Mouse (Mus musculus) small intestine, adult 2 months (tissue): Measurements from ENCODE around the gene Tunar. TPM values are rescaled to one million over a fixed set of nuclear protein-coding genes. Genes with fewer than 3 reads are reported as not detected.

Experiments used
- H3K27ac ChIP-seq: fragments of 200-500 bp; 2 replicates; pipeline ENCODE4 v1.5.1; 2012; ENCODE audit warnings: low read depth, low read length, control low read depth, inconsistent platforms; ENCODE audit not compliant: insufficient read depth
- H3K27me3 ChIP-seq: fragments of 200-500 bp; 2 replicates; pipeline ENCODE4 v1.6.1; 2012; ENCODE audit warnings: mild to moderate bottlenecking, moderate library complexity, low read length, inconsistent platforms; ENCODE audit not compliant: control insufficient read depth, insufficient read depth
- H3K36me3 ChIP-seq: fragments of 200-500 bp; 2 replicates; pipeline ENCODE4 v1.6.1; 2012; ENCODE audit warnings: mild to moderate bottlenecking, low read length, control low read depth, inconsistent platforms; ENCODE audit not compliant: control insufficient read depth, insufficient read depth
- H3K4me1 ChIP-seq: fragments of 200-500 bp; 2 replicates; pipeline ENCODE4 v1.6.1; 2012; ENCODE audit warnings: low read length, inconsistent platforms, mixed read lengths; ENCODE audit not compliant: control insufficient read depth, insufficient read depth, insufficient read length
- H3K4me3 ChIP-seq: fragments of 200-500 bp; 2 replicates; pipeline ENCODE4 v1.5.1; 2012; ENCODE audit warnings: low read depth, mild to moderate bottlenecking, control low read depth, inconsistent platforms, low read length, moderate library complexity
- CTCF ChIP-seq: fragments of 200-500 bp; IDR thresholded peaks from 2 replicates; pipeline ENCODE4 v1.5.1; 2012; ENCODE audit warnings: low read depth, mild to moderate bottlenecking, control low read depth, inconsistent platforms, low read length, moderate library complexity, mixed read lengths; ENCODE audit not compliant: insufficient replicate concordance, insufficient read length; ENCODE audit errors: extremely low read depth
- POLR2A ChIP-seq: fragments of 200-500 bp; IDR thresholded peaks from 2 replicates; pipeline ENCODE4 v1.6.1; 2012; ENCODE audit warnings: low read depth, mild to moderate bottlenecking, control low read depth, inconsistent platforms, low read length, moderate library complexity
- WGBS: fragments of 180-500 bp; shearing (Covaris S2); methylation state at CpG from one replicate; pipeline ENCODE4 v1.1.7; 2018; 5-methylcytosine and 5-hydroxymethylcytosine counted together
- polyA plus RNA-seq: library from polyadenylated mRNA; depleted of rRNA; stranded (reverse); fragments of >200 nt; gene quantifications from 2 replicates; pipeline ENCODE4 v1.2.3, GENCODE M21; 2012

The Tunar gene
- polyA plus RNA-seq, 1 experiment = 0.05 TPM

GRCm38 (mm10) chr12:105403742-105404141 lies 70.1 kb downstream of the Tunar start:
- Histone ChIP-seq H3K27me3 (no peaks in the 10 kb centered on the region), H3K27ac (no peak overlapping the region), H3K4me1 (no peaks in the 10 kb centered on the region), H3K4me3 (no peak overlapping the region), H3K36me3 (no peaks in the 10 kb centered on the region)
- 79% methylated on average over 5 of the region's 5 CpGs for WGBS
- TF ChIP-seq CTCF = no peak
- no peak for TF ChIP-seq POLR2A

- 51% methylated on average over 6 of the region's 6 CpGs for WGBS
- H3K36me3 ChIP-seq = no peaks in the 10 kb centered on the region
- H3K4me3 ChIP-seq = no peak overlapping the region
- no peak overlapping the region for H3K27ac ChIP-seq
- no peaks in the 10 kb centered on the region for H3K4me1 ChIP-seq
- H3K27me3 ChIP-seq = no peaks in the 10 kb centered on the region
- TF ChIP-seq CTCF = no peak
- no peak for TF ChIP-seq POLR2A
These were observed 72.3 kb downstream of the Tunar start for GRCm38 (mm10) chr12:105406008-105406407.

- no peak overlapping the region for H3K4me3 ChIP-seq
- no peak overlapping the region for H3K27ac ChIP-seq
- TF ChIP-seq POLR2A = no peak
- no peak for TF ChIP-seq CTCF
- H3K4me1 ChIP-seq = no peaks in the 10 kb centered on the region
- no peaks in the 10 kb centered on the region for H3K36me3 ChIP-seq
- H3K27me3 ChIP-seq = no peaks in the 10 kb centered on the region
- 89% methylated on average over 8 of the region's 8 CpGs for WGBS
These were observed 80.2 kb downstream of the Tunar start for GRCm38 (mm10) chr12:105413909-105414308.

- 47% methylated on average over 6 of the region's 6 CpGs for WGBS
- no peak for TF ChIP-seq CTCF
- TF ChIP-seq POLR2A = no peak
These were observed 86.8 kb downstream of the Tunar start for GRCm38 (mm10) chr12:105420476-105420875.

GRCm38 (mm10) chr12:105426541-105426940 lies 92.9 kb downstream of the Tunar start:
- Histone ChIP-seq H3K27me3 (no peaks in the 10 kb centered on the region), H3K36me3 (no peaks in the 10 kb centered on the region), H3K4me1 (no peaks in the 10 kb centered on the region), H3K4me3 (no peak overlapping the region), H3K27ac (no peak overlapping the region)
- WGBS = 52% methylated on average over 7 of the region's 7 CpGs
- TF ChIP-seq CTCF (no peak), POLR2A (no peak)

More at GRCm38 (mm10) chr12:105420476-105420875, 86.8 kb downstream of the Tunar start:
- Histone ChIP-seq H3K27ac (no peak overlapping the region), H3K4me3 (no peak overlapping the region), H3K36me3 (no peaks in the 10 kb centered on the region), H3K4me1 (no peaks in the 10 kb centered on the region), H3K27me3 (no peaks in the 10 kb centered on the region)

GRCm38 (mm10) chr12:105427039-105427757 lies 93.5 kb downstream of the Tunar start:
- whole genome bisulfite sequencing = 26% methylated on average over 10 of the region's 10 CpGs
- H3K27ac ChIP-seq = no peak overlapping the region
- no peaks in the 10 kb centered on the region for H3K4me1 ChIP-seq
- H3K27me3 ChIP-seq = no peaks in the 10 kb centered on the region
- no peak overlapping the region for H3K4me3 ChIP-seq
- no peak for TF ChIP-seq POLR2A
- peak; percentile 22; the same call in 1 of the 2 replicates for TF ChIP-seq CTCF
- no peaks in the 10 kb centered on the region for H3K36me3 ChIP-seq

GRCm38 (mm10) chr12:105431872-105432271 lies 98.2 kb downstream of the Tunar start:
- Histone ChIP-seq H3K27me3 (no peaks in the 10 kb centered on the region), H3K27ac (no peak overlapping the region), H3K36me3 (no peaks in the 10 kb centered on the region), H3K4me1 (no peaks in the 10 kb centered on the region), H3K4me3 (no peak overlapping the region)
- no peak for TF ChIP-seq CTCF
- TF ChIP-seq POLR2A = no peak
- WGBS = 32% methylated on average over 3 of the region's 3 CpGs
